Mouse (Mus musculus): ENCODE measurements around the gene Olfr166.
"Not testable (repeated sequence)": the region's sequence is repeated elsewhere in the genome, so short reads cannot be mapped to it uniquely, and the experiment has no call there.

Olfr166 gene

DNA sequence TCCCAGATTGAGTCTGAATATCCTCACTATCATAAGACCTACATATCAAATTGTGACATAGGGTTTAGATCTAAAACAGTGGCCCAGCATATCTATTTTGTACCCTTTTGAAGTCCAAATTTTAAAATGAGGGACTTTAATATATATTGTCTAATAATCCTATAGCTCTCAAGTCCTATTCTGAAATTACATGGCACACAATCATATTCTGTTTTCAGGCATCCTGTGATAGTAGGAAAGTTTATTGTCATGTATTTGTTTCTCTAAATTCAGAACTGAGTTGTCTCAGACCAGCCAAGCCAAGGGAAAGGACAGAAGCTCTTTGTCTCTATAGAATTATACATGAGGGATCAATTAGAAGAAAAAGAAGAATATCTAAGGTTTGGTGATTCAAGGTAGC, at the start of gene Olfr166:
Gene Olfr166, plus strand, starts transcription at position 301 of the 400 bp plus-strand sequence.
- in situ Hi-C loops (cut with MboI; ENCODE audit: low sequenced_read_pairs) = no loop called here

DNA sequence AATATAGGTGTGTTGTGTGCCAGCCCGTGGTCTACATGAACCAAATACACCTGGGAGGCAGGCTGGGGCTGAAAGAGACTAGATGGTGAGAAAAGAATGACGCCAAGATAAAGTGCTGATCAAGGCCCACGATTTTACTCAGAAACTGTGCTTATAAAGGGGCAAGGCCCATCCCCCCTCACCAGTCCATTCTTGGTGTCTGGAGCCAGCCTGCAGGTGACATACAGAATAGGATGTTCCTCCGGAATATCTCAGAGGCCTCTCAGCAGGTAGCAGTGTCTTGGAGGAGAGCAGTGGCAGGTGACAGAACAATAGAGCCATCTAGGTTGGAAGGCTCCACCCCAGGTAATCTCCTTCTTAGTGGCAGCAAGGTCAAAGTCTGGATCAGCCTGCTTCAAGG, 24.8 kb upstream of the Olfr166 start:
- in situ Hi-C loops (cut with MboI; ENCODE audit: low sequenced_read_pairs) = not testable (repeated sequence)

- in situ Hi-C loops (cut with MboI; ENCODE audit: low sequenced_read_pairs) = no loop called here
These were observed 19.1 kb upstream of the Olfr166 start for GRCm38 (mm10) chr16:19464365-19464764.

DNA sequence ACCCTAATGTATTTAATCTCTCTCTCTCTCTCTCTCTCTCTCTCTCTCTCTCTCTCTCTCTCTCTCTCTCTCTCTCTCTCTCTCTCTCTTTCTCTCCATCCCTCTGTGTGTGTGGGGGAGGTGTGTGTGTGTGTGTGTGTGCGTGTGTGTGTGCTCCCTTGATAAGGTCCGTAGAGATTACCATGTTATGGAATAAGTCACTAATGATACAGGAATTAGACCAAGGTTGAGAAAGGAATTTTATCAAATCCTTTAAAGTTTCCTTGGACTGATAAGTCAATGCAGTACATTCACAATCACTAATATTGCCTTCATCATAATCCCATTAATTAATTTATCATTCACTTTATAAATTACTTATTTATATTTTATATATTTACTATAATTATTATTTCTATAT, 38.7 kb downstream of the Olfr166 start, which contains the start of gene Olfr167:
Gene Olfr167, minus strand, starts transcription at position 101 of the 400 bp plus-strand sequence.
- in situ Hi-C loops (cut with MboI; ENCODE audit: low sequenced_read_pairs) = no loop called here

- in situ Hi-C loops (cut with MboI; ENCODE audit: low sequenced_read_pairs) = no loop called here
These were observed 52.0 kb downstream of the Olfr166 start, which contains the start of gene Olfr168 for GRCm38 (mm10) chr16:19535455-19535854. TSS of gene Olfr168 (minus strand) at chr16:19535555.

Data from CH12F3 (cell line).